Mouse (Mus musculus) frontal cortex, adult 2 months (tissue): Measurements from ENCODE around the gene Comt. TPM values are rescaled to one million over a fixed set of nuclear protein-coding genes. Genes with fewer than 3 reads are reported as not detected.
A peak's percentile ranks its signal among the peaks of the same experiment; 100 is the strongest.

Experiments
- DNase-seq, 2 experiments: peaks; one replicate each; pipeline ENCODE4 v3.0.0; 2022; ENCODE audit warnings: low spot score in 1 of 2; ENCODE audit errors: extremely low spot score in 1 of 2
- polyA plus RNA-seq: library from polyadenylated mRNA; depleted of rRNA; stranded (reverse); fragments of >200 nt; gene quantifications from 2 replicates; pipeline ENCODE4 v1.2.3, GENCODE M21; 2012

Comt gene
- polyA plus RNA-seq, 1 experiment: 140 TPM

GRCm38 (mm10) chr16:18413032-18413816 lies 13.4 kb downstream of the Comt start:
- no peak for DNase-seq

- no peak for DNase-seq
These were observed 14.7 kb downstream of the Comt start for GRCm38 (mm10) chr16:18411802-18412476.

GRCm38 (mm10) chr16:18411026-18411649 lies 15.5 kb downstream of the Comt start:
- no peak for DNase-seq

- DNase-seq: no peak
These were observed 16.2 kb downstream of the Comt start for GRCm38 (mm10) chr16:18410418-18410817.

- DNase-seq: no peak
These were observed 16.9 kb downstream of the Comt start for GRCm38 (mm10) chr16:18409776-18410175.

- no peak for DNase-seq
These were observed 18.7 kb downstream of the Comt start for GRCm38 (mm10) chr16:18407912-18408311.

GRCm38 (mm10) chr16:18406293-18406692 lies 20.4 kb downstream of the Comt start:
- peak in 1 of 2 experiments; percentile 71 for DNase-seq

- DNase-seq: no peak
These were observed 20.8 kb downstream of the Comt start for GRCm38 (mm10) chr16:18405876-18406275.

GRCm38 (mm10) chr16:18405091-18405854 lies 21.4 kb downstream of the Comt start:
- DNase-seq: no peak

GRCm38 (mm10) chr16:18403285-18403684 lies 23.4 kb downstream of the Comt start:
- DNase-seq: no peak

- no peak for DNase-seq
These were observed 26.0 kb downstream of the Comt start for GRCm38 (mm10) chr16:18400472-18401216.

GRCm38 (mm10) chr16:18400028-18400427 lies 26.6 kb downstream of the Comt start:
- DNase-seq: peak in 1 of 2 experiments; percentile 57

- no peak for DNase-seq
These were observed 29.6 kb downstream of the Comt start for GRCm38 (mm10) chr16:18396791-18397621.

- no peak for DNase-seq
These were observed 30.5 kb downstream of the Comt start for GRCm38 (mm10) chr16:18396201-18396600.

- DNase-seq: no peak
These were observed 31.0 kb downstream of the Comt start for GRCm38 (mm10) chr16:18395620-18396036.

- DNase-seq: no peak
These were observed 31.7 kb downstream of the Comt start for GRCm38 (mm10) chr16:18394777-18395619.

GRCm38 (mm10) chr16:18394056-18394455 lies 32.6 kb downstream of the Comt start:
- DNase-seq: no peak

GRCm38 (mm10) chr16:18393595-18393994 lies 33.1 kb downstream of the Comt start:
- DNase-seq: no peak
